Mouse (Mus musculus): ENCODE data around the gene Wdr81. TPM values are rescaled to one million over a fixed set of nuclear protein-coding genes. Genes with fewer than 3 reads are reported as not detected.

Gene Wdr81
- polyA plus RNA-seq, 1 experiment from 2014 or later = 3.7 TPM

MicroRNA genes within 50 kb of the gene (microRNA counts, 519-probe panel; counts per million panel counts)
- microRNA mmu-miR-22 = 6,696 counts per million, percentile 96 among the panel's probes with 10 or more counts

Small RNA genes within 50 kb of the gene (microRNA-seq; reads per million reads assigned to microRNA genes)
- gene Mir22 = 9,714 reads per million, percentile 95 among the genes with 10 or more reads in this experiment

Other genes with a start within 250 kb of the Wdr81 start
- gene Rpa1, start 106.4 kb downstream of the Wdr81 start, polyA plus RNA-seq (2015; fragmentation: Nextera tagmentation; extraction: Ambion mirVana) = 85.8 and 88.4 TPM in 2 replicates
- gene Smyd4, start 106.3 kb downstream of the Wdr81 start, polyA plus RNA-seq (2015; fragmentation: Nextera tagmentation; extraction: Ambion mirVana) = 12.9 and 13.1 TPM in 2 replicates
- gene Serpinf1, start 32.0 kb downstream of the Wdr81 start, polyA plus RNA-seq (2015; fragmentation: Nextera tagmentation; extraction: Ambion mirVana) = 30.2 and 34.2 TPM in 2 replicates
- 1.5 and 14.5 TPM in 2 replicates for gene Serpinf2, start 15.1 kb downstream of the Wdr81 start, polyA plus RNA-seq (2015; fragmentation: Nextera tagmentation; extraction: Ambion mirVana)
- 11.4 and 13.5 TPM in 2 replicates for gene Tlcd2, start 7.0 kb upstream of the Wdr81 start, polyA plus RNA-seq (2015; fragmentation: Nextera tagmentation; extraction: Ambion mirVana)
- gene Prpf8, start 32.1 kb upstream of the Wdr81 start, polyA plus RNA-seq (2015; fragmentation: Nextera tagmentation; extraction: Ambion mirVana) = 31.6 and 32.1 TPM in 2 replicates
- 3.4 TPM in 2 replicates for gene Rilp, start 55.4 kb upstream of the Wdr81 start, polyA plus RNA-seq (2015; fragmentation: Nextera tagmentation; extraction: Ambion mirVana)
- 12.9 and 13.2 TPM in 2 replicates for gene Scarf1, start 58.8 kb upstream of the Wdr81 start, polyA plus RNA-seq (2015; fragmentation: Nextera tagmentation; extraction: Ambion mirVana)
- 3.2 and 3.6 TPM in 2 replicates for gene Slc43a2, start 77.0 kb upstream of the Wdr81 start, polyA plus RNA-seq (2015; fragmentation: Nextera tagmentation; extraction: Ambion mirVana)
- gene Pitpna, start 133.4 kb upstream of the Wdr81 start, polyA plus RNA-seq (2015; fragmentation: Nextera tagmentation; extraction: Ambion mirVana) = 54.4 and 56.7 TPM in 2 replicates
- 18.9 and 20.9 TPM in 2 replicates for gene Inpp5k, start 176.3 kb upstream of the Wdr81 start, polyA plus RNA-seq (2015; fragmentation: Nextera tagmentation; extraction: Ambion mirVana)
- 58.4 and 58.7 TPM in 2 replicates for gene Myo1c, start 195.8 kb upstream of the Wdr81 start, polyA plus RNA-seq (2015; fragmentation: Nextera tagmentation; extraction: Ambion mirVana)
- gene Crk, start 224.5 kb upstream of the Wdr81 start, polyA plus RNA-seq (2015; fragmentation: Nextera tagmentation; extraction: Ambion mirVana) = 84.8 and 93.1 TPM in 2 replicates